Mouse (Mus musculus): ENCODE results near the gene Prpsap1. TPM values are rescaled to one million over a fixed set of nuclear protein-coding genes. Genes with fewer than 3 reads are reported as not detected.

Gene Prpsap1
- polyA plus RNA-seq, 1 experiment = not detected

- no peak overlapping the region; the same call in 1 of the 2 replicates for H3K27ac ChIP-seq (ENCODE audit: insufficient read depth, low read depth, low read length)
- H3K4me1 ChIP-seq (ENCODE audit: control insufficient read depth, insufficient read depth, low read length) = peaks cover 37% of the 10 kb centered on the region
- 39% methylated on average over 12 of the region's 12 CpGs for WGBS
- no peak for TF ChIP-seq CTCF (IDR thresholded peaks at IDR 0.05; ENCODE audit: insufficient read depth, low read depth, low read length)
- TF ChIP-seq POLR2A (IDR thresholded peaks at IDR 0.05; ENCODE audit: insufficient read depth, low read depth, low read length) = no peak
- H3K4me3 ChIP-seq (ENCODE audit: insufficient read depth, low read depth, low read length) = peak overlapping the region; percentile 79
Measured at GRCm38 (mm10) chr11:116434967-116435752, 58.8 kb downstream of the Prpsap1 start.

GRCm38 (mm10) chr11:116434287-116434966 lies 59.6 kb downstream of the Prpsap1 start:
- TF ChIP-seq CTCF (IDR thresholded peaks at IDR 0.05; ENCODE audit: insufficient read depth, low read depth, low read length) (no peak), POLR2A (IDR thresholded peaks at IDR 0.05; ENCODE audit: insufficient read depth, low read depth, low read length) (no peak)
- Histone ChIP-seq H3K27ac (ENCODE audit: insufficient read depth, low read depth, low read length) (peak overlapping the region; percentile 76; the same call in 1 of the 2 replicates), H3K4me1 (ENCODE audit: control insufficient read depth, insufficient read depth, low read length) (peaks cover 38% of the 10 kb centered on the region), H3K4me3 (ENCODE audit: insufficient read depth, low read depth, low read length) (peak overlapping the region; percentile 79)
- under 1% methylated on average over 38 of the region's 67 CpGs for WGBS

- WGBS = 2% methylated on average over 66 of the region's 66 CpGs
- peaks cover 44% of the 10 kb centered on the region for H3K4me1 ChIP-seq (ENCODE audit: control insufficient read depth, insufficient read depth, low read length)
- H3K4me3 ChIP-seq (ENCODE audit: insufficient read depth, low read depth, low read length) = peak within 1 kb of the TSS; percentile 79
- H3K27ac ChIP-seq (ENCODE audit: insufficient read depth, low read depth, low read length) = peak within 1 kb of the TSS; percentile 76; the same call in 1 of the 2 replicates
- TF ChIP-seq CTCF (IDR thresholded peaks at IDR 0.05; ENCODE audit: insufficient read depth, low read depth, low read length) = no peak
- TF ChIP-seq POLR2A (IDR thresholded peaks at IDR 0.05; ENCODE audit: insufficient read depth, low read depth, low read length) = peak; percentile 69
Measured at GRCm38 (mm10) chr11:116433356-116434286, 60.4 kb downstream of the Prpsap1 start, which contains the start of gene Ubald2. Gene Ubald2 (plus strand): TSS chr11:116434094.

DNA sequence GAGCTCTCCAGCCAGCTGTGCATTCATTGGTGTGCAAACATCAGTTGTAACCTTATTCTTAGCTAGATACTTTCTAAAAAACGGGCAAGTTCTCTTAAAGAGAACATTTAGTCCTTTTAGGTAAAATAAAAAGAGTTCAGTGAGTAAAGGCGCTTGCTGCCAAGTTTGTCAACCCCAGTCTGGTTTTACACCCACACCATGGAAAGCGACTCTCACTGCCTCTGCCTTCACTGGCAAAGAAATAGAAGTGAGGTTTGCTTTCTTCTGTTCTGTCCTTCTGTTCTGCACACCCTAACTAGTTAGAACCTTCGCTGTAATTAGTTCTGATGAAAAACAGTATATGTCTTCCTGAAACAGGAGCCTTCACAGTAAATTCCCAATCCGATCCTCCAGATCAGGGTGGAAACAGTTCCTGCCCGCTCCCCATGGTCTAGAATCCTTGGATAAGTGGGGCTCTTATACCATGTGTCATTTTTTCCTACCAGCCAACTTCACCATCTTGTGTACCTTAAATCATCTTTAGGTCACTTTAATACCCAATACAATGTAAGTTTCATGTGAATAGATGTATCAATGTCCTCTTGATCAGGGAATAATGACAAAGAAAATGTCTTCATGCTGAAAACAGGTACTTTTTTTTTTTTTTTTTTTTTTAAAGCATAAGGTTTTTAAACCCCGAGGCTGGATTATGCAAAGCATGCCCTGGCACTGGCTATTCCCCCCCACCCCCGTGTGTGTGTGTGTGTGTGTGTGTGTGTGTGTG lies 61.2 kb downstream of the Prpsap1 start:
- H3K27ac ChIP-seq (ENCODE audit: insufficient read depth, low read depth, low read length) = no peak overlapping the region
- TF ChIP-seq POLR2A (IDR thresholded peaks at IDR 0.05; ENCODE audit: insufficient read depth, low read depth, low read length) = no peak
- TF ChIP-seq CTCF (IDR thresholded peaks at IDR 0.05; ENCODE audit: insufficient read depth, low read depth, low read length) = no peak
- WGBS = 35% methylated on average over 8 of the region's 8 CpGs
- peaks cover 43% of the 10 kb centered on the region for H3K4me1 ChIP-seq (ENCODE audit: control insufficient read depth, insufficient read depth, low read length)
- no peak overlapping the region for H3K4me3 ChIP-seq (ENCODE audit: insufficient read depth, low read depth, low read length)

DNA sequence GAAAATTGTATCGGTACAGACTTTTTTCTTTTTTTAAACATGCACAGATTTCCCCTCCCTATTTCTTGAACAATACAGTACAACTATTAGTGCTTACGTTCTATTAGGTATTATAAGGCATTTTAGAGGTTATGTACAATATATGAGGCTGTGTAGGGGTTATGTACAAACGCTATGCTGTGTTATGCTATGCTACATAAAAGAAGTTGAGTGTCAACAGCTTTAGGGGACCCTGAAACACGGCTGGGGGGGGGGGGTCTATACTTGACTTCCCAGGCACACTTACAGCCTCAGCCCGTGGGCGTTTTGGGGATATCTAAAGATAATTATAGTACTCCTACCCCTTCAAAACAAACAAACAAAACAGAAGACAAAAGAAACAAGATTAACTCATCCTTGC lies 61.9 kb downstream of the Prpsap1 start:
- TF ChIP-seq CTCF (IDR thresholded peaks at IDR 0.05; ENCODE audit: insufficient read depth, low read depth, low read length) (no peak), POLR2A (IDR thresholded peaks at IDR 0.05; ENCODE audit: insufficient read depth, low read depth, low read length) (no peak)
- no peak overlapping the region for H3K27ac ChIP-seq (ENCODE audit: insufficient read depth, low read depth, low read length)
- 26% methylated on average over 6 of the region's 6 CpGs for WGBS
- no peak overlapping the region for H3K4me3 ChIP-seq (ENCODE audit: insufficient read depth, low read depth, low read length)
- peaks cover 37% of the 10 kb centered on the region for H3K4me1 ChIP-seq (ENCODE audit: control insufficient read depth, insufficient read depth, low read length)

DNA sequence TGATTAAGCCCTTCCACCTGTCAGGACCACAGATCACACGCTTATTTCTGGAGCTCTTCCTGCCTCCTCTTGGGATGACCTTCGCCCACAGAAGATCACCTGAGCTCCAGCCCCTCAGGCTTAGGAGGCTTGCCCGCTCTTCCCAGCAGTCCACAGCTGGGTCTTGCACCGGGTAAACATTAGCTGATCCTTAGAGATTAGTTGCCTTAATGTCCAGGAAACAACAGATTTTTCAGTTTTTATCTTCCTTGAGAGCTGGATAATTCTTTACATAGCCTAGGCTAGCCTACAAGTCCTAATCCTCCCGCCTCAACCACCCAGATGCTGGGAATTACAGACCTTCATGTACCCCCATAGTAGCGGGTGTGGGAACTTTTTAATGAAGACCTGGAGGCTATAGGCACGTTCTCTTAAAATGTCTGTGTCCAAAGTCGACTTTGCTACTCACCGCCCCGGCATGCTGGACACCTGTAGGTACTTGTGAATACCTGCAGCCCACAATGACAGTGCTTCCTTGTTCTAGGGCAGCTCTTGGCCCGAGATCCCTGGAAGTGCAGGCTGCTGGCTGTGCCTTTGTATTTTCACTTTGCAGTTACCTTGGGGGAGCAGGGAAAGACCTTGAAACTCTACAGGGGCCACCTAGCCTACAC lies 62.4 kb downstream of the Prpsap1 start:
- Histone ChIP-seq H3K4me1 (ENCODE audit: control insufficient read depth, insufficient read depth, low read length) (peaks cover 31% of the 10 kb centered on the region), H3K27ac (ENCODE audit: insufficient read depth, low read depth, low read length) (no peak overlapping the region), H3K4me3 (ENCODE audit: insufficient read depth, low read depth, low read length) (no peak overlapping the region)
- no peak for TF ChIP-seq CTCF (IDR thresholded peaks at IDR 0.05; ENCODE audit: insufficient read depth, low read depth, low read length)
- 52% methylated on average over 11 of the region's 11 CpGs for WGBS

GRCm38 (mm10) chr11:116430723-116431427 lies 63.1 kb downstream of the Prpsap1 start:
- no peak overlapping the region for H3K27ac ChIP-seq (ENCODE audit: insufficient read depth, low read depth, low read length)
- H3K4me3 ChIP-seq (ENCODE audit: insufficient read depth, low read depth, low read length) = no peak overlapping the region
- TF ChIP-seq POLR2A (IDR thresholded peaks at IDR 0.05; ENCODE audit: insufficient read depth, low read depth, low read length) = no peak
- no peak for TF ChIP-seq CTCF (IDR thresholded peaks at IDR 0.05; ENCODE audit: insufficient read depth, low read depth, low read length)
- H3K4me1 ChIP-seq (ENCODE audit: control insufficient read depth, insufficient read depth, low read length) = peaks cover 26% of the 10 kb centered on the region
- WGBS = 11% methylated on average over 22 of the region's 22 CpGs
